In the genomic region with DNA sequence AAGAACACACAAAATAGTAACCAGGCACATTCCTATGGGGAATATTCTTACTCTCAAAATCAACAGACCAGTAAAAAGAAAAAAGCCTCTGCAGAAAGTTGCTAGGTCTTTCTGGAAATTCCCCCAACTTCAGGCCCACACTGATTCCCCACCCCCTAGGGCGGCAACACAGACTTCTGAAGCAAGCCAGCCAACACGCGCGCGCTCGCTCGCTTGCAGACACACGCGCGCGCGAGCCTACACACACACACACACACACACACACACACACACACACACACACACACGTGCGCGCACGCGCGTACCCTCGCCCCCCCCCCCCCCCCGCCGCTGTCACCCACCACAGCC, we compare ENCODE assay signal across 9 mouse cellular contexts. TPM values are rescaled to one million over a fixed set of nuclear protein-coding genes. Genes with fewer than 3 reads are reported as not detected.
A peak's percentile ranks its signal among the peaks of the same experiment; 100 is the strongest.
DNase-seq lines count a peak whose midpoint lies in the region; ATAC-seq lines count a peak whose summit lies in the region.
"Had no signal": no experiment of that assay in that cellular context is flagged by ENCODE, and none has a peak within 500 bp of the region (broad histone marks: within the 10 kb centered on the region; RNA-seq: fewer than 3 reads in every experiment).

No protein-coding gene starts in this region.

- DNase-seq in cerebellum, postnatal 25 days = peak; percentile 3 to 33
- no peak for DNase-seq in cerebellum, adult 8-10 months
- peak; percentile 17 for DNase-seq in c-Kit-positive CD71-negative TER-119-negative erythroid progenitor cells, embryonic 14.5 days (ENCODE audit: low read depth)
- DNase-seq in gastrocnemius, postnatal 25 days = peak; percentile 35
- DNase-seq in induced T-regulatory cell, adult 2 months (ENCODE audit: low read depth) = peak; percentile 59
- DNase-seq in left cerebral cortex, postnatal 4 days = peak; percentile 59
- DNase-seq in spleen, postnatal 14 days (ENCODE audit: low spot score in 2 of 2) = peak; percentile 5 to 6

- intact Hi-C loops in left cerebral cortex, postnatal 4 days (cut with DNase I) = no loop called here

- peak; percentile 74 for ATAC-seq in megakaryocyte progenitor cell, adult 5-6 weeks (replicated peaks; ENCODE audit: poor library complexity)

RNA-seq across cellular contexts. Expression of a gene that starts 0.9 kb away (rescaled TPM):
- total RNA-seq in gastrocnemius, postnatal 25 days (2021) = 1 to 10 TPM; 3.6 to 4.4 TPM
- total RNA-seq in left cerebral cortex, postnatal 4 days (2021) = 1 to 10 TPM; 3.1 to 5.2 TPM
- total RNA-seq in megakaryocyte progenitor cell, adult 5-6 weeks (2015) = 13.0 and 13.4 TPM in 2 replicates
- total RNA-seq in megakaryocyte progenitor cell, adult 5-6 weeks (2017) = 6.6 and 11.3 TPM in 2 replicates
- total RNA-seq: CH12.LX had no signal
